Mouse (Mus musculus) lung, postnatal 0 days (tissue): ENCODE data around the gene Arhgef1. TPM values are rescaled to one million over a fixed set of nuclear protein-coding genes. Genes with fewer than 3 reads are reported as not detected.

ENCODE experiments used
- ATAC-seq: fragments of 200-750 bp; cut with Nextera tagmentation; 2 replicates; pipeline ENCODE4 v1.8.0; 2017; ENCODE audit warnings: moderate library complexity
- DNase-seq: peaks from one replicate; pipeline ENCODE4 v3.0.0-alpha.2; 2016; ENCODE audit warnings: low spot score
- H3K27ac ChIP-seq: fragments of 300-500 bp; sonication (generic); 2 replicates; pipeline ENCODE4 v1.5.1; 2014; ENCODE audit warnings: antibody characterized with exemption, mild to moderate bottlenecking, low read length, mixed read lengths
- H3K27me3 ChIP-seq: fragments of 300-500 bp; sonication (generic); replicated peaks from 2 replicates; pipeline ENCODE4 v1.6.1; 2014; ENCODE audit warnings: low read length, mixed read lengths; ENCODE audit not compliant: insufficient read depth
- H3K36me3 ChIP-seq: fragments of 300-500 bp; sonication (generic); 2 replicates; pipeline ENCODE4 v1.6.1; 2014; ENCODE audit warnings: low read length, mixed read lengths; ENCODE audit not compliant: insufficient read depth
- H3K4me1 ChIP-seq: fragments of 300-500 bp; sonication (generic); 2 replicates; pipeline ENCODE4 v1.6.1; 2014; ENCODE audit warnings: antibody characterized with exemption, low read depth, low read length, mixed read lengths; ENCODE audit not compliant: insufficient read depth
- H3K4me2 ChIP-seq: fragments of 300-500 bp; sonication (generic); replicated peaks from 2 replicates; pipeline ENCODE4 v1.6.1; 2014; ENCODE audit warnings: low read depth, mild to moderate bottlenecking, low read length, moderate library complexity, mixed read lengths
- H3K4me3 ChIP-seq: fragments of 300-500 bp; sonication (generic); 2 replicates; pipeline ENCODE4 v1.5.1; 2014; ENCODE audit warnings: low read depth, low read length
- H3K9ac ChIP-seq: fragments of 300-500 bp; sonication (generic); replicated peaks from 2 replicates; pipeline ENCODE4 v1.6.1; 2014; ENCODE audit warnings: low read depth, mild to moderate bottlenecking
- H3K9me3 ChIP-seq: fragments of 300-500 bp; sonication (generic); 2 replicates; pipeline ENCODE4 v1.6.1; 2016; ENCODE audit warnings: low read length, mixed read lengths
- CTCF ChIP-seq: IDR thresholded peaks from 2 replicates; pipeline ENCODE4 v1.5.1; 2016; ENCODE audit warnings: antibody characterized with exemption, mild to moderate bottlenecking
- EP300 ChIP-seq: IDR thresholded peaks from 2 replicates; pipeline ENCODE4 v1.6.1; 2016; ENCODE audit warnings: antibody characterized with exemption, mild to moderate bottlenecking, control low read depth
- WGBS: fragments of 180-500 bp; shearing (Covaris S2); extraction: QIAGEN DNeasy Blood & Tissue Kit; methylation state at CpG from one replicate; pipeline ENCODE4 v1.1.7; 2014; 5-methylcytosine and 5-hydroxymethylcytosine counted together
- polyA plus RNA-seq: library from polyadenylated mRNA; unstranded; fragments of >200 nt; fragmentation: Nextera tagmentation; extraction: Ambion mirVana; gene quantifications from 2 replicates; pipeline ENCODE4 v1.2.1, GENCODE M21; 2015

The Arhgef1 gene
- polyA plus RNA-seq = 123 and 143 TPM in 2 replicates

- Histone ChIP-seq H3K9me3 (no peaks in the 10 kb centered on the region), H3K27ac (peak within 1 kb of the TSS; percentile 95), H3K4me1 (peaks cover 17% of the 10 kb centered on the region; the same call in 1 of the 2 replicates), H3K4me2 (peak within 1 kb of the TSS; percentile 89), H3K4me3 (peak within 1 kb of the TSS; percentile 74), H3K36me3 (no peaks in the 10 kb centered on the region; the same call in 1 of the 2 replicates), H3K9ac (peak within 1 kb of the TSS; percentile 86), H3K27me3 (no peaks in the 10 kb centered on the region)
- 4% methylated on average over 54 of the region's 68 CpGs for WGBS
- DNase-seq = peak; percentile 91
- no peak for TF ChIP-seq EP300
- no peak for TF ChIP-seq CTCF
- peak; percentile 59 for ATAC-seq
Observed at GRCm38 (mm10) chr7:24902630-24903443, at the start of gene Arhgef1. Arhgef1 (plus strand) TSS chr7:24902912.

GRCm38 (mm10) chr7:24853233-24853563 is 49.5 kb upstream of the Arhgef1 start:
- H3K4me1 ChIP-seq = no peaks in the 10 kb centered on the region
- H3K27ac ChIP-seq = no peak overlapping the region
- DNase-seq = no peak
- TF ChIP-seq EP300 (no peak), CTCF (no peak)
- no peak overlapping the region for H3K9ac ChIP-seq
- no peak overlapping the region for H3K4me3 ChIP-seq
- no peak overlapping the region for H3K4me2 ChIP-seq
- no peaks in the 10 kb centered on the region for H3K36me3 ChIP-seq
- no peaks in the 10 kb centered on the region for H3K27me3 ChIP-seq
- no peaks in the 10 kb centered on the region for H3K9me3 ChIP-seq
- no peak for ATAC-seq

- no peaks in the 10 kb centered on the region for H3K27me3 ChIP-seq
- no peaks in the 10 kb centered on the region for H3K4me1 ChIP-seq
- H3K9ac ChIP-seq = no peak overlapping the region
- WGBS = 30% methylated on average over 7 of the region's 7 CpGs
- H3K4me2 ChIP-seq = no peak overlapping the region
- no peak for TF ChIP-seq EP300
- no peak overlapping the region for H3K4me3 ChIP-seq
- ATAC-seq = no peak
- no peaks in the 10 kb centered on the region for H3K9me3 ChIP-seq
- no peaks in the 10 kb centered on the region for H3K36me3 ChIP-seq
- no peak overlapping the region for H3K27ac ChIP-seq
- DNase-seq = no peak
Observed at GRCm38 (mm10) chr7:24853695-24854094, 49.0 kb upstream of the Arhgef1 start.

DNA sequence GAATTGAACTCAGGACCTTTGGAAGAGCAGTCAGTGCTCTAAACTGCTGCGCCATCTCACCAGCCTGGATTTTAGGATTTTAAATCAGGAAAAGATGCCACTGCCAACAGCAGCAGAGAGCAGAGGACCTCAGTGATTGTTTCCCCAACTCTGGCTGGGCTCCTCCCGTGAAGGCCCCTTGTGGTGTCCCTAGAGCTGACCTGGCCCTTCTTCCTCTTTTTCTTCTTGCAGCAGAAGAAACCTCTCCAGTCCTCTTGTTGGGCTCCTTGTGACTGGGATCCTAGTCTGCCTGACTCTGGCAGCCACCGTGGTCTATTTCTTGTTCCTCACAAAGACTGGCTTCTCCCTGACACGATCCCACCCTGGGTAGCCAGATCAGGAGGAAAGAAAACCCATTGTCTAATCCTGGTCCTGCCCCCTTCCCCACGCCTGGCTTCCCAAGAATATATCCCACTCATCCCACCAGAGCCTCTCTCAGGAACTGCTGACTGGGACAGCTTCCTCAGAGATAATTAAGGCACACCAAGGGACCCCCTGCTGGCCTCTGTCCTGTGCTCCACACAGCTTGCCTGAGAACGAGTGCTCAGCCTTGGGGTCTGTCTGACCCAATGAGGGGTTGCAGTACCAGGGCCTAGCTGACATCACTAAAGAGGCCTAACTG is 46.1 kb upstream of the Arhgef1 start:
- DNase-seq (peak; percentile 8), ATAC-seq (no peak)
- 49% methylated on average over 6 of the region's 6 CpGs for WGBS
- Histone ChIP-seq H3K36me3 (no peaks in the 10 kb centered on the region), H3K9me3 (no peaks in the 10 kb centered on the region), H3K4me1 (no peaks in the 10 kb centered on the region), H3K27me3 (no peaks in the 10 kb centered on the region), H3K4me2 (no peak overlapping the region), H3K4me3 (no peak overlapping the region), H3K27ac (no peak overlapping the region), H3K9ac (no peak overlapping the region)
- TF ChIP-seq CTCF (no peak), EP300 (no peak)

- no peak for ATAC-seq
- Histone ChIP-seq H3K4me1 (no peaks in the 10 kb centered on the region), H3K27me3 (no peaks in the 10 kb centered on the region), H3K9ac (no peak overlapping the region), H3K4me3 (no peak overlapping the region), H3K9me3 (no peaks in the 10 kb centered on the region), H3K4me2 (no peak overlapping the region), H3K27ac (no peak overlapping the region), H3K36me3 (no peaks in the 10 kb centered on the region)
- DNase-seq = no peak
- no peak for TF ChIP-seq EP300
- TF ChIP-seq CTCF = no peak
- 77% methylated on average over 5 of the region's 5 CpGs for WGBS
Observed at GRCm38 (mm10) chr7:24859234-24859633, 43.5 kb upstream of the Arhgef1 start.

GRCm38 (mm10) chr7:24861913-24862312 is 40.8 kb upstream of the Arhgef1 start, which contains the start of gene Gm9844:
Gm9844 (plus strand) TSS chr7:24862213.
- Histone ChIP-seq H3K36me3 (no peaks in the 10 kb centered on the region), H3K4me2 (no peak within 1 kb of the TSS), H3K27ac (no peak within 1 kb of the TSS), H3K9me3 (no peaks in the 10 kb centered on the region), H3K4me3 (no peak within 1 kb of the TSS), H3K27me3 (no peaks in the 10 kb centered on the region), H3K9ac (no peak within 1 kb of the TSS), H3K4me1 (no peaks in the 10 kb centered on the region)
- WGBS = 81% methylated on average over 7 of the region's 7 CpGs
- ATAC-seq (no peak), DNase-seq (no peak)
- TF ChIP-seq EP300 (no peak), CTCF (no peak)
